Mouse (Mus musculus) kidney, postnatal 14 days (tissue): ENCODE results near the gene Fkbp15.
A peak's percentile ranks its signal among the peaks of the same experiment; 100 is the strongest.

Source experiments
- DNase-seq: peaks from one replicate; pipeline ENCODE4 v3.0.0; 2022; ENCODE audit warnings: mixed read lengths

Fkbp15 gene

GRCm38 (mm10) chr4:62314516-62314915 is 45.8 kb downstream of the Fkbp15 start:
- DNase-seq: no peak

- DNase-seq: no peak
Observed at GRCm38 (mm10) chr4:62313641-62314211, 46.6 kb downstream of the Fkbp15 start.

- no peak for DNase-seq
Observed at GRCm38 (mm10) chr4:62312821-62313220, 47.5 kb downstream of the Fkbp15 start.

DNA sequence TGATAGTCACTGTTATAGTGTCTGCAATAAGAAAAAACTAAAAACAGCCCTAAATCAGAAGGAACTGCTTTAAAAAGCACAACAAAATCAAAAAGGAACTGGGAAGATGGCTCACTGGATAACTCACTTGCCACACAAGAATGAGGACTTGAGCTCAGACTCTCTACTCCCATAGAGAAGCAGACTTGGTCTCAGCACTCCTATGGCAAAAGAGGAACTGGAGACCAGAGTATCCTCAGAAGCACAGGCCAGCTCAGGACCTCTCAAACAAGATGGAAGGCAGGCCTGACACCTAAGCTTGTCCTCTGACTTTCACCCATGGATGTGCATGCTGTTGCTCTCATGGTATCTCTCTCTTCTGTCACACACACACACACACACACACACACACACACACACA is 51.9 kb downstream of the Fkbp15 start:
- no peak for DNase-seq

GRCm38 (mm10) chr4:62306840-62307239 is 53.5 kb downstream of the Fkbp15 start:
- no peak for DNase-seq

DNA sequence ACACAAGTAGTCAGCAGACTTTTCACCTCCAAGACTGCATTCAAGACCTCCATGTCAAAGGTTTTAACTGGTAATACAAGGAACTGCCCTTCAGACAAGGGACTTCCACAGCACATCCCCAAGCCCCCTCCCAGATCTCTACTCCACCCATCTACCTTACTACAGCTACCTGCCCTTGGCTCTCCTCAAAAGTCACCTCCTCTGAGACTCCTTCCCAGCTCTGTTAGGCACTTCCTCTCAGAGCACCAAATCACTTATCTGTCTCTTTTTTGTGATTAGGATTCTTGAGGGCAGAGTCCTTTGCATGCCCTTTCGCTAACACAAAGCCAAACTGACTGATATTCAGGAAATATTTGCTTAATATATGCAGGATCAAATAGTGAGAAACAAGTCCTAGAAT is 54.0 kb downstream of the Fkbp15 start:
- DNase-seq: no peak

DNA sequence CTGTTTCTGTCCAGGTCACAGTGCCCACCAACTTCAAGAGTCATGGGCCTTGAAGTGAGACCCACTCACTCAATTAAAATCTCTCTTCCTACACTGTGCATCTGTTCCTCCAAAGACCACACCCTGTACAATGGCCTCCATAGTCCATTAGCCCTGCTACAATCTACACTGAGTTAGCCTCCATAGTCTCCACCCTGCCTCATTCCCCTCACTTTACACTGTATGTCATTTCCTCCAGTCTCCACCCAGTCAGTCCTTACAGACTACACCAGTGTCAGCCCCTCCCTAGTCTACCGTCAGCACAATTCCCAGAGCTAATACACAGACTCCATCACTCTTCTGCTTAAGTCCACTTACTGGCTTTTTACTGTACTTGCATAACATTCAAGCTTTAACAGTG is 57.1 kb downstream of the Fkbp15 start:
- no peak for DNase-seq

GRCm38 (mm10) chr4:62302795-62303194 is 57.6 kb downstream of the Fkbp15 start:
- DNase-seq: no peak

GRCm38 (mm10) chr4:62300001-62300400 is 60.3 kb downstream of the Fkbp15 start:
- DNase-seq: no peak

DNA sequence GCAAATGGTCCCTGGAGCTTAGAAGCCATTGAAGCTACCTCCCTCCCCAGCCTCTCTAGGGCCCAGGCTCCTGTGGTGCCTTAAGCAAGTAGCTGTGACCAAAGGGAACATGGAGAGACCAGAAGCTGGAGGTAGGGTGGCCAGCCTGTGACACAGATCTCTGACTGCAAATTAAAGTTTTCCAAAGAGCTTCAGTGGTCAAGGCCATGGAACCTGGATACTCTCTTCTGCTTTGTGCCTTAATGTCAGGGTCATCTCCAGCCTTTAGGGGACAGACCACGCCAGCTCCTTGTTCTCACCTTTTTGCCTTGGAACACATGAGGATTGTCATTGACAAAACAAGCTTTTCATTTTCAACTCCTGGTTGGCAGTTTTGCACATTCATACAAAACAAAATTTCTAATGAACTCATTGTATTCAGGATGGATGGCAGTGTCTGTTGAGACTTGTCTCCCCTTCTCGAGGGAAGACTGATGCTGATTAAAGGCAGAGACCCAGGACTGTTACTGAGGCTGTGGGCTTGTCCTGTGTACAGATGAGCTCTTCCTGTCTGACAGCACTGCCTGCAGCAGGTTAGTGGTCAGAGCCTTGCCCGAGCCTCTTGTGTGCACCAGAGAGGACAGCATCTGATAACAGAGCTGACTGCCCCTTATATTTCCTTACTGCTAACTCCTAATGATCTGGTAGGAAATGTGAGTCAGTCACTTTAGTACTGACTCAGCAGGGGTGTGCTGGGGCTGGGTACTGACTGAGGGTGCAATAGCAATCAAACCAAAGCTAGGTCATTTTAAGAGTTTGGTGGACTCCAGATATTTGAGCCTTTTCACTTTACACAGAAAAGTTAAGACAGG is 62.8 kb downstream of the Fkbp15 start:
- DNase-seq: no peak

- no peak for DNase-seq
Observed at GRCm38 (mm10) chr4:62294741-62295140, 65.6 kb downstream of the Fkbp15 start.

DNA sequence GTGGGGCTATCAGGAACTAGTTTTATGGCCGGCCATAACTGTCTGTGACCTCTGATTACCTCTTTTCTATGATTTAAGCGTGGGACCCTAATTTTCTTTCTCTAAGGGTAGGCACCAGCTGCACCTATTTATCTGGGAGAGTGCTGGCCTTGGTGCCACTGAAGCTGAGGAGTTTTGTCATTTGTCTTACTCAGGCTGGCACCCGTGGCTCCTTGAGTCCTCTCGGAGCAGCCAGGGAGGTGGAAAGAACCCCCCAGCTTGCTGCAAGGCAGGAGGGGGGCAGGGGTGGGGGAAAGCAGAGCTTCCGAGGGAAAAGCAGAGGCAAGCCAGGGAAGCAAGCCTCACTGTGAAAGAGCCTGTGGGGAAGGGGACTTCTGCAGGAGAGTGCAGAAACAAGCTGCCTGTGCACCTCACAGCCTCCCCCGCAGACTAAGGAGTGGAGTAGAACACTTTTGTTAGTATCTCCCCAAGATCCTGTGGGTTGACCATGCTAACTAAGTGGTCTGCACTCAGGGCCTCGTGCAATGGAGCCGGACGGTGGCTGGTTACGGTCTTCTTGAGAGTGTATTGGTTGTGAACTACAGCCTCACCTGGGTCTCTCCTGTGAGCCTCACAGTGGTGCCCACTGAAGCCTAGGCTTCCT is 67.0 kb downstream of the Fkbp15 start:
- DNase-seq: no peak

DNA sequence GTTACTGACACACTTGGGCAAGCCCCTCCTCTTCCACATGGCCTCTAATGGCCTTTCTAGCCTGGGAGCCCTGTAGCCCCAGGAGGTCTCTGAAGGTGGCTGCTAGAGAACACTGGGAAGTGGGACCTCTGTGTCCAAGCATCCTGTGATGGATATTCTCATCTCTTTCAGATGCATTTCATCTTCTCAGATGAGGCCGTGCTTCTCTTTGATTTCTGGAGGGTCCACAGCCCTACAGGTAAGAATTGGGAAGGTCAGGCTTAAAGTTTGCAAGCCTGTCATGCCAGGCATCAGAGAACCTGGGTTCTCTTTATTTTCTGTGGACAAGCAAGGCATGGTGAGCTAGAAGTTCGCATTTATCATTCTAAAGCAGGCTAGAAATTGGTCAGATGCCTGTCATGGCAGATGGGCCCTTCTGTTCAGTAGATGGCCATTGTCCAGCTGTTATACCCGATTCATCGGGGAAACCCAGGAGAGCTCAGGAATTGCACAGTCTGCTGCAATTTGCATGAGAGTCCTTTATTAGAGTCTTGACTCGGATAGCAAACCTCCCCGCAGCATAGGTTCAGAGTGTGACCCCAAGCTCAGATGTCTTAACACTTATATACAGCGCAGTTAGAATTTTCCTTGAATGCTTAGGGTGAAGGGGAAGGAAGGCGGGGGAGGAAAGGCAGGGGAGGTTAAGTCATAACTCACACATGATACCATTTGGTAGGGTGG is 67.7 kb downstream of the Fkbp15 start:
- no peak for DNase-seq

DNA sequence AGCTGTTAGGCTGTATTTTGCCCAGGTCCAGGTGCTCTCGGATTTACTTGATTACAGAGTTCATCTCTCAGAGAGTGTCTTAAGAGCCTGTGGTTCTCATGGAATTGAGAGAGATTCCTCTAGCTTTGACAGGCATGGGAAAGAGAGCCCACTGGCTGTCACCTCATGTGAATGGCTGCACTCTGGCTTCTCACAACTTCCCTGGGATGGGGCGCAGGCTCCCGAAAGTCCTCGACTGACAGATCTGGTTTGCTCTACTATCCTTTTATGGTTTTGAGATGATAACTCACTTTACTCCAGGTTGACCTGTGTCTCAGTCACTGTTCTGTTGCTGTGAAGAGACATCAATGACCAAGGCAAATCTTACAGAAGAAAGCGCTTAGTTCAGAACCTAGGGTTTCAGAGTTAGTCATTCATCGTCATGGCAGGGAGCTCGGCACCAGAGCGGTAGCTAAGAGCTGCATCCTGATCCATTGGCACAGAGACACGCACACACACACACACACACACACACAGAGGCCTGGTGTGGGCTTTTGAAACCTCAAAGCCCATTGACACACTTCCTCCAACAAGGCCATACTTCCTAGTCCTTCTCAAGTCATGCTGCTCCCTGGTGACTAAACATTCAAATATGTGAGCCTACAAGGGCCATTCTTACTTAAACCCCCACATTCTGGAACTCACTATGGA is 69.4 kb downstream of the Fkbp15 start:
- DNase-seq: no peak

DNA sequence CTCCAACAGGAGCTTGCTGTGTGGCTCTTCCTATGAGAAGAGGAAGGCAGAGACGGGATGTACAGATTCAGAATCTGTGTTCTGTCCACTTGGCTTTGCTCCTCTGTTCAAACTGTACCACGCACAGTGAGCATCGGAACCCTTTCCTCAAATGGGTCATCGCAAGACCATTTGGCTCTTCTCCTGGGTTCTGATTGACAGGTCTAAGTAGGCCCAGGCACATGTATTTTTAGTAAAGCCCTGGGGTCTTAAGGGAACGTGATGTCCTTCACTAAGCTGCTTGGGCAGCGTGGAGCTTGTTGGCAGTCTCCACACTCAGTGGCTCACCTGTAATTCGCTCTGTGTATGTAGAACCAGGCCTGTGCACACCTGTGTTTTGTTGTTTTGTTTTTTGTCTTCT is 71.1 kb downstream of the Fkbp15 start:
- no peak for DNase-seq

DNA sequence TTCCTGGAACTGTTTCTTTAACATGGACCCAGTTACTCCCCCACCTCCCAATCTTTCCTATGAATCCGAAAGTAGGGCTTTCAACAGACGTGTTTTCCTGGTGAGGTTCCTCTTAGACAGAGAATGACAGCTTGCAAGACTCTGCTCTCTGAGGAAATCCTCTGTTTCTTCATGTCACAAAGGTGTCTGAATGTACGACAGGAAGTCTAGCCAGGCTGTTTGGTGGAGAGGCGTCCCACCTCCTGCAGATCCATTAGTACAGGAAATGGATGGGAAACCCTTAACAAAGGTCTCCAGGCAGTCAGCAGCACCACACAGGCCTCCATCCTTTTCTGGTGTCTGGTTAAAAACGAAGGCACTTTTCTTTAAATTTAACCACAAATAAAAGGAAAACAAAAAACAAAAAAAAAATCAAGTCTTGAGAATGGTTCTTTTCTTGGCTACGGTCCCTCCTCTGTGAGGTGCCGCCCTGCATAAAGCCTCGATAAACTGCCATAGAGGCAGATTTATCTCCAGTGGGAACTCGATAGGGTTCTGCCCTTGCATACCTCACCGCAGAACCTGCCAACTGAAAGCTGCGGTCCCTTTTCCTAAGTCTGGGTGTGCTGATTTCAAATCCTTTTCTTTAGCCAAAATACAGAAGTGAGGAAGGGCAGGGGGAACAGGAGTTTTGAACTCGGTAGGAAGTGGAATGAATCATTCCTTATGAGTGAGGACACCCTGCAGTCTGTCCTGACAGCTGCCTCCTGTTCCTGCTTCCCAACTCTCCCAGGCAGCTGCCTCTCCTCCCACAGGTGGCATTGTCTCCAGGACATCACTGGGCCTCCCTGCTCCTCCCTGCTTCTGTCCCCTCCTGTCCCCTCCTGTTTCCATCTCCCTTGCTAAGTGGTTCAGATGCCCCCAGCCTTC is 73.1 kb downstream of the Fkbp15 start:
- DNase-seq: peak; percentile 50

DNA sequence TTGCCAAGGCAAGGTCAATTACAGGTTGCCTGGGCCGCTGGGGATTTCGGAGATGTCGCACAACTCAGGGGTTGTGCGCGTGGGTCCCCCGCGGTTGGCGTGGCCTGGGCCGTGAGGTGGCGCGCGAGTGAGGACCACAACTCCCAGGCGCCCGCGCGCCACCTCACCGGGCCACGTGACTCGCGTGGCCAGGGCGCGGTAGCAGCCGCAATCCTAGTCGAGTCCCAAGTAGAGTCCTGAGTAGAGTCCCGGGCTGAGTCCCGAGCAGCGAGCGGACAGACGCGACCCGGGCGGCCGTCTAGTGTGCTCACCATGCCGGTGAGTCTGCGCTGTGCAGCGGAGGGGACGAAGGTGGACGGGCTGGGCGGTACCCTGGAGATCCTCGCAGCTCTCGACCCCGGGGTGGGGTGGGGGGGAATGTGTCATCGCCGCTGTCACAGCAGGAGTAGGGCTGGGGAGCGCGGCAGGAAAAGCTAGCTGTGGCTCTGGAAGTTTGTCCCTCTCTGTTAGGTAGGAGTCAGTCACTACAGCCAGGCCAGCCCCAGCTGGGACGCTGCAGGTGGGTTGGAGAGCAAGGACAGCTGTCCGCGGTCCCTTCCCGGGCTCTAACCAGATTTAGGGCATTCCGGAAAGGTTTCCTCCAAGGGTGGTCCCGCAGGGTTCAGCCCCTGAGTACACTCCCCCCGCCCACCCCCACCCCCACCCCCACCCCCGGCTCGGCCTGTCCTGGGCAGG is 73.9 kb downstream of the Fkbp15 start:
- DNase-seq: peak; percentile 89

DNA sequence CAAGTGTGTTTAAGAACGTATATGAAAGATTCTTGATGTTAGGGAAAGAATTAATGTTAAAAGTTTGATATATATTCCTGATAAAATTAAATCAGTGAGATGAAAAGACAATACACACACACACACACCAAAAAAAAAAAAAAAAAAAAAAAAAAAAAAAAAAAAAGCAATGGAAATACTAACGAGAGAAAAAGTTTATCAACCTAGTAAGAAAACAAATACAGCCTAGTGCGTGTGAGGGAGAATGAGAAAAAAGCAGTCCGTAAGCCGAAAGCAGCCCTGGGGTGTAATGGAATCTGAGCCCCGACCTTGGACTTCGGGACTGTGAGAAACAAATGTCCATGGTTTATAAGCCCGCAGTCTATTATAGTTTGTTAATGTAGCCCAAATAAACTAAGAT is 74.8 kb downstream of the Fkbp15 start:
- DNase-seq: no peak

DNA sequence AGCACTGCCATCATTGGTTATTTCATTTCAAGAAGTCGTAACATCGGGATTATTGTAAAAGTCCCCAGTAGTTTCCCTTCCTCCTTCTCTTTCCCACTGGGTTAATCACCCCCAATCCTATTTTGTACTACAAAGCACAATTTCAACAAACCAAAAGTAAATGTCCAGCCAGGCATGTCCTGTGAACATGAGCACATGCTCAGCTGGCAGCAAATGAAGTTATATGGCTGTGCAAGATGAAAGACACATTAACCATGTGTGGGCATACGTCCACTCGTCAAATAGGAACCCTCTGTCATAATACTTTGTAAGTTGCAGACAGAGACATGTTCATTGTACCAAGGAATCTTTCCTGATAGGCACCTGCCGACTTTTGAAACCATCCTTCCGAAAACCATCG is 77.4 kb downstream of the Fkbp15 start:
- DNase-seq: no peak

- DNase-seq: no peak
Observed at GRCm38 (mm10) chr4:62281319-62281718, 79.0 kb downstream of the Fkbp15 start.

- DNase-seq: peak; percentile 50
Observed at GRCm38 (mm10) chr4:62278081-62278480, 82.3 kb downstream of the Fkbp15 start.
